8 mouse cellular contexts compared by ENCODE assay signal in the genomic region with DNA sequence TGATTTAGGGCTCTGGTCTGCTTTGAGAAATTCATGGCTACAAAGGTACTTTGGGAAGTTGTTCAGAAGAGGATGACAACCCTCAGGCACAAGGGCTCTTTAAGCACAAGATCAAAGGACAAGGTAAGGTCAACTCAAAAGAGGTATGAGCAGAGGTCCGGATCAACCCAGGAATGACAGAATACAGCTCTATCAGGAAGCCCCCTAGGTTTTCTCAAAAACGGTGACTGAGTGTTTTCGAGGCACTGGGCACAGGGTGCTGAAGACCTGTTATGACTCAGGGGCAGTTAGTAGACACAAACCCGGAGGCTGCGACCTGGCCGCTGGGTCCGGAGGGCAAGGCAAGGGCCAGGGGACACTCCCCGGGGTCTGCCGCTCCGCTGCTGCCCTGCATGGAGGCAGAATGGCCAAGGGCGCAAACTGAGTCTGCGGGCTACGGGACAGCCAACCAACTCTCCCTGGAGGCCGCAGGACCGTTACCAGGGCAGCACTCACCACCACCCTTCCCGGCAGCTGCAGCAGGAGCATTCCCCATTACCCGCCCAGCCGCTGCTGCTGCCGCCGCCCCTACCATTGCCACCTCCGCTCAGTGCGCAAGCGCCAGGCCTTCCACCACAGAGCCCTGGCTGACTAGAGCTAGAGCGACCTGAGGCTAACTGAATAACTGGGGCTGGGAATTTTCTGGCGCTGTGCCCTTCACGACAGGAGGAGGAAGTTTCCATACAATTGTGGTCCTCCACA. TPM values are rescaled to one million over a fixed set of nuclear protein-coding genes. Genes with fewer than 3 reads are reported as not detected.
A peak's percentile ranks its signal among the peaks of the same experiment; 100 is the strongest.
DNase-seq lines count a peak whose midpoint lies in the region; ATAC-seq and TF ChIP-seq lines count a peak whose summit lies in the region.

No protein-coding gene starts in this region.

- no peak overlapping the region; the same call in 1 of the 2 replicates for H3K27ac ChIP-seq in lung, embryonic 14.5 days (ENCODE audit: low read depth)

- DNase-seq in Patski (ENCODE audit: low read depth, low spot score) = no peak
- peak; percentile 89 to 92 for DNase-seq in cerebellum, postnatal 10 days
- DNase-seq in frontal cortex, adult 2 months (ENCODE audit: extremely low spot score in 1 of 2, low spot score in 1 of 2) = peak; percentile 38 to 87
- peak; percentile 78 for DNase-seq in layer of hippocampus, adult 9-11 months
- DNase-seq in lung, embryonic 14.5 days = peak; percentile 94
- peak; percentile 40 for DNase-seq in retina, adult 2 months (ENCODE audit: low read depth, low spot score)
- DNase-seq in thymus, postnatal 36 days = peak; percentile 20 to 32

- in situ Hi-C loops in Patski (cut with MboI; ENCODE audit: low pct_unique_long_range_greater_than_20kb) = no loop called here

- 6% methylated on average over 26 of the region's 26 CpGs for WGBS in lung, embryonic 14.5 days

- CTCF ChIA-PET in Patski (lab: Charles Lee) = interaction anchor here (1.0 kb wide), 1 partner anchor 9 kb away, joined by 3 read pairs; no protein-coding TSS in a partner anchor

- H3K36me3 ChIP-seq in lung, embryonic 14.5 days (ENCODE audit: insufficient read depth) = peaks cover 15% of the 10 kb centered on the region

- H3K4me1 ChIP-seq in lung, embryonic 14.5 days (ENCODE audit: insufficient read depth) = no peaks in the 10 kb centered on the region; the same call in 1 of the 2 replicates

- H3K9ac ChIP-seq in lung, embryonic 14.5 days = peak overlapping the region; percentile 72

- no peaks in the 10 kb centered on the region for H3K27me3 ChIP-seq in Patski
- H3K27me3 ChIP-seq in lung, embryonic 14.5 days (ENCODE audit: insufficient read depth, low read length) = no peaks in the 10 kb centered on the region

- no peak for TF ChIP-seq CTCF in Patski (IDR thresholded peaks at IDR 0.05)
- TF ChIP-seq CTCF in lung, embryonic 14.5 days (IDR thresholded peaks at IDR 0.05; ENCODE audit: low read depth) = no peak

- POLR2A ChIA-PET in Patski (lab: Charles Lee) = no interaction called here

- ATAC-seq in Patski = peak; percentile 60
- peak; percentile 59 to 90 for ATAC-seq in hematopoietic stem cell, adult 5-6 weeks (replicated peaks in 1 of 2; ENCODE audit: insufficient read depth in 1 of 2, low FRiP score in 2 of 2, low TSS enrichment in 1 of 2, low read depth in 1 of 2, poor library complexity in 2 of 2, severe bottlenecking in 2 of 2)
- ATAC-seq in lung, embryonic 14.5 days (ENCODE audit: insufficient read depth) = peak; percentile 96

- H3K4me2 ChIP-seq in lung, embryonic 14.5 days = peak overlapping the region; percentile 91

- peak overlapping the region; percentile 53 for H3K4me3 ChIP-seq in lung, embryonic 14.5 days (ENCODE audit: low read depth, low read length)

- no peaks in the 10 kb centered on the region for H3K9me3 ChIP-seq in lung, embryonic 14.5 days (ENCODE audit: low read depth, low read length)

RNA-seq across cellular contexts. Expression of gene Tbccd1, which starts 13.2 kb away (rescaled TPM):
- 24.7 TPM for polyA plus RNA-seq in Patski (2021)
- polyA plus RNA-seq in frontal cortex, adult 2 months (2012; rRNA removed) = 16.2 and 19.2 TPM in 2 replicates
- total RNA-seq in hematopoietic stem cell, adult 5-6 weeks (2017) = 16.9 and 23.7 TPM in 2 replicates
- polyA plus RNA-seq in lung, embryonic 14.5 days (2014; fragmentation: Nextera tagmentation; extraction: Ambion mirVana) = 31.2 and 33.6 TPM in 2 replicates

RNA-seq across cellular contexts. Expression of gene Dnajb11, which starts 13.4 kb away (rescaled TPM):
- polyA plus RNA-seq in Patski (2021) = 140 TPM
- polyA plus RNA-seq in frontal cortex, adult 2 months (2012; rRNA removed) = 42.9 and 43.0 TPM in 2 replicates
- total RNA-seq in hematopoietic stem cell, adult 5-6 weeks (2017) = 88.0 and 110 TPM in 2 replicates
- polyA plus RNA-seq in lung, embryonic 14.5 days (2014; fragmentation: Nextera tagmentation; extraction: Ambion mirVana) = 96.9 and 107 TPM in 2 replicates

RNA-seq across cellular contexts. Expression of gene Crygs, which starts 32.9 kb away (rescaled TPM):
- polyA plus RNA-seq in Patski (2021) = 0.60 TPM
- polyA plus RNA-seq in frontal cortex, adult 2 months (2012; rRNA removed) = 0.18 TPM in 1 of 2 replicates, not detected in the other
- total RNA-seq in hematopoietic stem cell, adult 5-6 weeks (2017) = not detected in 2 replicates
- polyA plus RNA-seq in lung, embryonic 14.5 days (2014; fragmentation: Nextera tagmentation; extraction: Ambion mirVana) = not detected in 2 replicates

RNA-seq across cellular contexts. Expression of gene Ahsg, which starts 46.8 kb away (rescaled TPM):
- polyA plus RNA-seq in Patski (2021) = not detected
- polyA plus RNA-seq in frontal cortex, adult 2 months (2012; rRNA removed) = 0.14 and 0.42 TPM in 2 replicates
- total RNA-seq in hematopoietic stem cell, adult 5-6 weeks (2017) = not detected in 2 replicates
- 0.16 and 0.28 TPM in 2 replicates for polyA plus RNA-seq in lung, embryonic 14.5 days (2014; fragmentation: Nextera tagmentation; extraction: Ambion mirVana)
